ENCODE assay signal across 12 mouse cellular contexts in the genomic region with DNA sequence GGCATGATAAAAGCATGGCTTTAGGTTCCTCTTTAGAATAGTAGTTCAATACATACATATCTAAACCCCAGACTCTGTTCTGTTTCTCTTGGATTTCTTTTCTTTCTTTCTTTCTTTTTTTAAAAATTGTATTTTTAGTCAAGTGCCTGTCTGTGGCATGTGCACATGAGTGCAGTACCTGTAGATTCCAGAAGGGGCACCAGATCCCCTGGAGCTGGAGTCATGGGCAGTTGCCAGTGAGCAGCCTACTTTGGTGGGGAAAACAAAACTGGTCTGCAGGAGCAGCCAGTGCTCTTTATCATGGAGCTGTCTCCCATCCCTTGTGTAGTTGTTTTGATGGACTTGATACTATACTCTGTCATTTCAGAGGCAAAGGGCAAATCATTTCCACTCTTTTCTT. TPM values are rescaled to one million over a fixed set of nuclear protein-coding genes. Genes with fewer than 3 reads are reported as not detected.
DNase-seq lines count a peak whose midpoint lies in the region; ATAC-seq and TF ChIP-seq lines count a peak whose summit lies in the region.
"Had no signal": no experiment of that assay in that cellular context is flagged by ENCODE, and none has a peak within 500 bp of the region (broad histone marks: within the 10 kb centered on the region; RNA-seq: fewer than 3 reads in every experiment).

No protein-coding gene starts in this region.

- ATAC-seq in heart, postnatal 0 days (ENCODE audit: insufficient read depth, low read depth): no peak
- ATAC-seq in midbrain, postnatal 0 days (ENCODE audit: low FRiP score): no peak

- no peak overlapping the region for H3K4me2 ChIP-seq in heart, postnatal 0 days (ENCODE audit: low read depth, low read length)
- no peak overlapping the region for H3K4me2 ChIP-seq in midbrain, postnatal 0 days (ENCODE audit: low read depth, low read length, poor library complexity, severe bottlenecking)
- H3K4me2 ChIP-seq: hindbrain, embryonic 15.5 days had no signal

- no peaks in the 10 kb centered on the region for H3K4me1 ChIP-seq in heart, postnatal 0 days (ENCODE audit: control insufficient read depth, insufficient read depth)
- H3K4me1 ChIP-seq in midbrain, postnatal 0 days (ENCODE audit: insufficient read depth, low read length): no peaks in the 10 kb centered on the region; the same call in 1 of the 2 replicates
- H3K4me1 ChIP-seq in midbrain, embryonic 10.5 days: peaks cover 13% of the 10 kb centered on the region

- H3K9me3 ChIP-seq in heart, postnatal 0 days (replicated peaks; ENCODE audit: control insufficient read depth, low read length): no peaks in the 10 kb centered on the region
- no peaks in the 10 kb centered on the region for H3K9me3 ChIP-seq in midbrain, postnatal 0 days (ENCODE audit: low read length)
- no peaks in the 10 kb centered on the region for H3K9me3 ChIP-seq in midbrain, embryonic 10.5 days (replicated peaks)
- H3K9me3 ChIP-seq: hindbrain, embryonic 15.5 days had no signal

- no peak for TF ChIP-seq EP300 in heart, postnatal 0 days (IDR thresholded peaks at IDR 0.05; ENCODE audit: low read depth)

- no peak overlapping the region for H3K27ac ChIP-seq in heart, postnatal 0 days (ENCODE audit: low read depth)
- H3K27ac ChIP-seq in midbrain, postnatal 0 days (ENCODE audit: low read depth, low read length): no peak overlapping the region
- H3K27ac ChIP-seq in midbrain, embryonic 10.5 days (replicated peaks): no peak overlapping the region
- H3K27ac ChIP-seq: hindbrain, embryonic 15.5 days had no signal

- H3K27me3 ChIP-seq in heart, postnatal 0 days (ENCODE audit: control insufficient read depth, insufficient read depth, low read length): peaks cover 60% of the 10 kb centered on the region
- no peaks in the 10 kb centered on the region for H3K27me3 ChIP-seq in midbrain, postnatal 0 days (ENCODE audit: insufficient read depth, low read length)
- H3K27me3 ChIP-seq in midbrain, embryonic 10.5 days (ENCODE audit: low read depth, poor library complexity, severe bottlenecking): peaks cover 40% of the 10 kb centered on the region
- H3K27me3 ChIP-seq in splenic B cell, adult 2 months (ENCODE audit: control insufficient read depth, insufficient read depth, low read length, poor library complexity, severe bottlenecking): no peaks in the 10 kb centered on the region; the same call in 1 of the 2 replicates
- H3K27me3 ChIP-seq: hindbrain, embryonic 15.5 days had no signal

- H3K9ac ChIP-seq in heart, postnatal 0 days (replicated peaks; ENCODE audit: low read depth, low read length): no peak overlapping the region
- H3K9ac ChIP-seq in midbrain, postnatal 0 days (replicated peaks; ENCODE audit: low read length, poor library complexity, severe bottlenecking): no peak overlapping the region
- H3K9ac ChIP-seq: hindbrain, embryonic 15.5 days had no signal

- peak; percentile 18 for TF ChIP-seq CTCF in heart, postnatal 0 days (IDR thresholded peaks at IDR 0.05; ENCODE audit: low read depth)
- TF ChIP-seq CTCF in midbrain, postnatal 0 days (IDR thresholded peaks at IDR 0.05): peak; percentile 42

- no peak overlapping the region for H3K4me3 ChIP-seq in heart, postnatal 0 days (ENCODE audit: low read depth, low read length)
- no peak overlapping the region for H3K4me3 ChIP-seq in midbrain, postnatal 0 days (ENCODE audit: low read depth, low read length)
- H3K4me3 ChIP-seq in midbrain, embryonic 10.5 days: no peak overlapping the region
- H3K4me3 ChIP-seq: hindbrain, embryonic 15.5 days; megakaryocyte, embryonic 14.5 days had no signal

- H3K36me3 ChIP-seq in heart, postnatal 0 days (replicated peaks; ENCODE audit: control insufficient read depth, insufficient read depth, low read length): no peaks in the 10 kb centered on the region
- H3K36me3 ChIP-seq in midbrain, postnatal 0 days (ENCODE audit: insufficient read depth, low read length): no peaks in the 10 kb centered on the region
- H3K36me3 ChIP-seq in midbrain, embryonic 10.5 days: no peaks in the 10 kb centered on the region
- H3K36me3 ChIP-seq in splenic B cell, adult 2 months (ENCODE audit: control insufficient read depth, insufficient read depth, low read length, poor library complexity, severe bottlenecking): no peaks in the 10 kb centered on the region
- H3K36me3 ChIP-seq: hindbrain, embryonic 15.5 days had no signal

- DNase-seq in heart, postnatal 0 days (ENCODE audit: low spot score): no peak
- DNase-seq in heart, adult 18-20 months: no peak
- no peak for DNase-seq in midbrain, postnatal 0 days (ENCODE audit: low spot score)
- DNase-seq in midbrain, embryonic 10.5 days (ENCODE audit: low spot score): no peak
- peak; percentile 45 for DNase-seq in WW6 (ENCODE audit: low read depth, low spot score)
- peak; percentile 19 for DNase-seq in splenic B cell, adult 2 months (ENCODE audit: low read depth, low spot score)
- DNase-seq in frontal cortex, postnatal 10 days (ENCODE audit: low spot score in 2 of 2): no peak
- no peak for DNase-seq in frontal cortex, postnatal 25 days (ENCODE audit: low spot score in 2 of 2)
- DNase-seq: adrenal gland, adult 8-10 months; right cerebral cortex, postnatal 25 days had no signal

RNA-seq across cellular contexts. Expression of gene Pfdn4, which starts 28.2 kb away (rescaled TPM):
- 11.4 and 30.2 TPM in 2 replicates for total RNA-seq in heart, postnatal 0 days (2014; rRNA removed; ENCODE audit: low replicate concordance)
- polyA plus RNA-seq in heart, postnatal 0 days (2015; fragmentation: Nextera tagmentation; extraction: Ambion mirVana): 42.1 and 46.2 TPM in 2 replicates
- total RNA-seq in heart, adult 18-20 months (2021): 10 to 100 TPM; 10.8 to 14.8 TPM
- total RNA-seq in midbrain, postnatal 0 days (2014; rRNA removed): 94.1 and 161 TPM in 2 replicates
- polyA plus RNA-seq in midbrain, postnatal 0 days (2015; fragmentation: Nextera tagmentation; extraction: Ambion mirVana): 147 and 157 TPM in 2 replicates
- polyA plus RNA-seq in midbrain, embryonic 10.5 days (2016; fragmentation: Nextera tagmentation; extraction: Ambion mirVana): 97.8 and 106 TPM in 2 replicates

RNA-seq across cellular contexts. Expression of gene Cyp24a1, which starts 28.9 kb away (rescaled TPM):
- not detected in 2 replicates for total RNA-seq in heart, postnatal 0 days (2014; rRNA removed; ENCODE audit: low replicate concordance)
- polyA plus RNA-seq in heart, postnatal 0 days (2015; fragmentation: Nextera tagmentation; extraction: Ambion mirVana): not detected in 2 replicates
- not detected for total RNA-seq in heart, adult 18-20 months (2021)
- total RNA-seq in midbrain, postnatal 0 days (2014; rRNA removed): 0.14 TPM in 1 of 2 replicates, not detected in the other
- 0.09 and 0.23 TPM in 2 replicates for polyA plus RNA-seq in midbrain, postnatal 0 days (2015; fragmentation: Nextera tagmentation; extraction: Ambion mirVana)
- not detected in 2 replicates for polyA plus RNA-seq in midbrain, embryonic 10.5 days (2016; fragmentation: Nextera tagmentation; extraction: Ambion mirVana)
- total RNA-seq: adrenal gland, adult 8-10 months had no signal

RNA-seq across cellular contexts. Expression of gene Bcas1, which starts 40.4 kb away (rescaled TPM):
- total RNA-seq in heart, postnatal 0 days (2014; rRNA removed; ENCODE audit: low replicate concordance): not detected in 2 replicates
- polyA plus RNA-seq in heart, postnatal 0 days (2015; fragmentation: Nextera tagmentation; extraction: Ambion mirVana): 0.38 and 0.45 TPM in 2 replicates
- under 1 TPM; 0.25 to 0.87 TPM for total RNA-seq in heart, adult 18-20 months (2021)
- 9.4 and 9.6 TPM in 2 replicates for total RNA-seq in midbrain, postnatal 0 days (2014; rRNA removed)
- 7.5 and 8.5 TPM in 2 replicates for polyA plus RNA-seq in midbrain, postnatal 0 days (2015; fragmentation: Nextera tagmentation; extraction: Ambion mirVana)
- polyA plus RNA-seq in midbrain, embryonic 10.5 days (2016; fragmentation: Nextera tagmentation; extraction: Ambion mirVana): 1.8 and 2.1 TPM in 2 replicates

Comparison
In these comparisons a context has a peak if more than half of its experiments do, and no peak if none do; other contexts are left out.
1. DNase-seq: peak in WW6 (single experiment) and splenic B cell, adult 2 months (single experiment); none in heart, postnatal 0 days (single experiment), heart, adult 18-20 months (0 of 2), midbrain, postnatal 0 days (single experiment), midbrain, embryonic 10.5 days (single experiment), frontal cortex, postnatal 10 days (0 of 2) and frontal cortex, postnatal 25 days (0 of 2).